Mouse (Mus musculus) telencephalon, adult 2 months (tissue): ENCODE measurements around the gene Hivep3.

ENCODE experiments used
- DNase-seq: peaks from one replicate; pipeline ENCODE4 v3.0.0-alpha.2; 2011; ENCODE audit warnings: low read depth, low spot score

Gene Hivep3

GRCm38 (mm10) chr4:119815133-119815792, 81.7 kb downstream of the Hivep3 start:
- no peak for DNase-seq

- no peak for DNase-seq
Measured at GRCm38 (mm10) chr4:119815793-119816161, 82.2 kb downstream of the Hivep3 start.

- DNase-seq: no peak
Measured at GRCm38 (mm10) chr4:119816620-119817356, 83.2 kb downstream of the Hivep3 start.

GRCm38 (mm10) chr4:119825956-119826355, 92.4 kb downstream of the Hivep3 start:
- DNase-seq: no peak

GRCm38 (mm10) chr4:119828386-119828785, 94.8 kb downstream of the Hivep3 start:
- DNase-seq: no peak

- DNase-seq: no peak
Measured at GRCm38 (mm10) chr4:119828996-119829395, 95.4 kb downstream of the Hivep3 start.

GRCm38 (mm10) chr4:119833333-119833732, 99.7 kb downstream of the Hivep3 start:
- no peak for DNase-seq

GRCm38 (mm10) chr4:119833884-119834283, 100.3 kb downstream of the Hivep3 start:
- DNase-seq: no peak

- DNase-seq: no peak
Measured at GRCm38 (mm10) chr4:119836181-119836580, 102.6 kb downstream of the Hivep3 start.

GRCm38 (mm10) chr4:119837505-119838065, 104.0 kb downstream of the Hivep3 start:
- DNase-seq: no peak

- no peak for DNase-seq
Measured at GRCm38 (mm10) chr4:119838308-119838707, 104.7 kb downstream of the Hivep3 start.

GRCm38 (mm10) chr4:119843294-119843693, 109.7 kb downstream of the Hivep3 start:
- DNase-seq: no peak

- DNase-seq: no peak
Measured at GRCm38 (mm10) chr4:119844267-119844666, 110.7 kb downstream of the Hivep3 start.

- DNase-seq: no peak
Measured at GRCm38 (mm10) chr4:119845596-119846161, 112.1 kb downstream of the Hivep3 start.

- DNase-seq: no peak
Measured at GRCm38 (mm10) chr4:119852483-119852882, 118.9 kb downstream of the Hivep3 start.

- no peak for DNase-seq
Measured at GRCm38 (mm10) chr4:119854307-119855144, 120.9 kb downstream of the Hivep3 start.

- no peak for DNase-seq
Measured at GRCm38 (mm10) chr4:119859454-119859853, 125.9 kb downstream of the Hivep3 start.

GRCm38 (mm10) chr4:119861001-119861400, 127.4 kb downstream of the Hivep3 start:
- DNase-seq: no peak

GRCm38 (mm10) chr4:119865827-119866455, 132.4 kb downstream of the Hivep3 start:
- no peak for DNase-seq

- DNase-seq: no peak
Measured at GRCm38 (mm10) chr4:119867132-119867531, 133.5 kb downstream of the Hivep3 start.

GRCm38 (mm10) chr4:119870411-119870810, 136.8 kb downstream of the Hivep3 start:
- DNase-seq: no peak
